Mouse (Mus musculus): ENCODE measurements around the gene Lpar1. TPM values are rescaled to one million over a fixed set of nuclear protein-coding genes. Genes with fewer than 3 reads are reported as not detected.

Gene Lpar1
- 10 to 100 TPM; 17.6 to 22.3 TPM for total RNA-seq (2021)

DNA sequence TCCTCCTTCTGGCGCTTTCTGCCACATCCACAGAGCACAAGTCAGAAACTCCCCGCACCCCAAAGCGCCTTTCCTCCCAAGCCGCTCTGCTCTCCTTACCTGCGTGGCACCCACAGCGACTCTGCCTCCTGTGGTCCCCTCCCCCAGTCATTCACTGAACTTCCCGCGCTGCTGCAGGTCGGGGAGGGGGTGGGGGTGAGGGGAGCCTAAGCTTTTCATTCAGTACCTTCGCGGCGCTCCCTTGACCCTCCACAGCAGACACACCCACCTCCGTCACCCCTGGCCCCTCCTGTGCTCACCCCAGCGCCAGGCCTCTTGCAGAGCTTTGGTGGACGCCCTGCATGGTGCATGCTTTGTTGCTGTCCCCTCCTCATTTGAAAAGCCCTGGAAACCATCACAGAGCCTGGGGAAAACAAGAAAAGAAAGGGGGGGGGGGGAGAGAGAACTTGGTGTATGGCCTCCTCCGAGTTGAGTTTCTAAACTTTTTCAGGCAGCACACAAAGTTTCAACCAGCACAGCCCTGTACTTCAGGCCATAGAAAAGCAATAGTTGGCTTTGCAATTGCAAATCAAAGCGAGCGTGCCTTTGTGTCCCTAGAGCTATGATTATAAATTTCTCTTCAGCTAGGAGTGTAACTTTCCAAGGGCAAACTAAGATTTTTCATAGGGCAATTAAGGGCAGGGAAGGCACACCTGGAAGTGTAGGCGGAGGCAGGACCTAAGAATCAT, at the start of gene Lpar1:
Gene Lpar1, minus strand, starts transcription at position 268 of the 728 bp plus-strand sequence.
- intact Hi-C loops (cut with DNase I) = loop anchor here (5.0 kb wide), 3 partner anchors 91 to 194 kb away; no protein-coding TSS in a partner anchor

DNA sequence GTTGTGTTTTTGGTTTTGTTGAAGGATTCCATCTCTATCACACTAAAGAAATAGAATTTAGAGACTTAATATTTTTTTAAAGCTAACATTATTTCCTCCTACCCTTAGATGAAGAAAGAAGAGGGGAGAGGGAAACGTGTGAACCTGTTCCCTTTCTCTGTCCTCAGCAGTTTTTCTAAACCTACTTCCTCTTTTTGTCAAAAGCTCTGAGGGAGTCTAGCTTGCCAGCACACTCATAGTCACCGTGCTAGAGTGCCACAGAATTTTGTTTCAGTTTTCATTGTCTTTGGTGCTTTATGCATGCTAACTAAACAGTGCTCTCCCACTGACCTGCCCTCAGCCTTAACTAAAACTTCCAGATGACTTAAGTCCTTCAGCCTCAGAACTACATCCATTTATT, 32.2 kb upstream of the Lpar1 start:
- no peak for DNase-seq (ENCODE audit: low spot score in 2 of 2)
- intact Hi-C loops (cut with DNase I) = no loop called here

More for the DNA sequence above, at the start of gene Lpar1:
- no peak for DNase-seq (ENCODE audit: low spot score in 2 of 2)

DNA sequence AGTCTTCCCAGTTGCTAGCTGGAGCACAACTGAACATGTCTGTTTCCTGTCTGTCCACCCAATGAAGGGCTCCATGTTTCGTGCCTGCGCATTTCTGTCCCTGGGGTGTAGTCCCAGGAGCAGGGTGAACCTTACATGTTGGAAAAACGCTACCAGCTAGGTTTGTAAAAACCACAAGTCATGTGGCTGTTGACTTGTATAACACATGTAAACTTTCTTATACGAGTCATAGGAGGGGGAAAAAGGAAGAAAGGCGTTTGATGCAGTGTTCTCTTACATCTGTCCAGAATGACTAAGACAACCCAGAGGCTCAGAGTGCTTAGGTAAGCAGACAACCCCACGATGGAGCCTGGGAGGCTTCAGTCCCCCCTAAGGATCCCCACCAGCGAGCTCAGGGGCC, 27.5 kb upstream of the Lpar1 start:
- DNase-seq (ENCODE audit: low spot score in 2 of 2) = no peak

GRCm38 (mm10) chr4:58580516-58580915, 26.8 kb upstream of the Lpar1 start:
- no peak for DNase-seq (ENCODE audit: low spot score in 2 of 2)
- intact Hi-C loops (cut with DNase I) = no loop called here

More for the DNA sequence above, 27.5 kb upstream of the Lpar1 start:
- intact Hi-C loops (cut with DNase I) = no loop called here

- intact Hi-C loops (cut with DNase I) = no loop called here
- no peak for DNase-seq (ENCODE audit: low spot score in 2 of 2)
Measured at GRCm38 (mm10) chr4:58580098-58580497, 26.4 kb upstream of the Lpar1 start.

GRCm38 (mm10) chr4:58578488-58578887, 24.8 kb upstream of the Lpar1 start:
- intact Hi-C loops (cut with DNase I) = no loop called here
- no peak for DNase-seq (ENCODE audit: low spot score in 2 of 2)

GRCm38 (mm10) chr4:58577382-58578048, 23.8 kb upstream of the Lpar1 start:
- intact Hi-C loops (cut with DNase I) = no loop called here

DNA sequence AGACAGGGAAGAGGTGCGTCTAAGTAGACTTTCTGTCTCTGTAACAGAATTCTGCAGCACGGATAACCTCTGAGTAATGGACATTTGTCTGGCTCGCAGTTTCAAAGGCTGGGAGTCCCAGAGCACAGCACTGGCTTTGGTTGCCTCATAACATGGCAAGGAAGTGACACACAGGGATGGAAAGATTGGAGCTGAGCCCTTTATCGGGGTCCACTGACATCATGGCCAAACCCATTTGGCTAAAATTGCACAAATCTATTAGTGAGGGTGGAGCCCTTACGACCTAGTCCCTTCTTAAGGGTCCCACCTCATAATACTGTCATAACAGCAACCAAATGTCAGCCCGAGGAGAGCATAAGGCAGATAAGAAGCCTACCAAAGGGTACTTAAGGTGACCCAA, 22.1 kb upstream of the Lpar1 start:
- intact Hi-C loops (cut with DNase I) = no loop called here
- no peak for DNase-seq (ENCODE audit: low spot score in 2 of 2)

More at GRCm38 (mm10) chr4:58577382-58578048, 23.8 kb upstream of the Lpar1 start:
- no peak for DNase-seq (ENCODE audit: low spot score in 2 of 2)

DNA sequence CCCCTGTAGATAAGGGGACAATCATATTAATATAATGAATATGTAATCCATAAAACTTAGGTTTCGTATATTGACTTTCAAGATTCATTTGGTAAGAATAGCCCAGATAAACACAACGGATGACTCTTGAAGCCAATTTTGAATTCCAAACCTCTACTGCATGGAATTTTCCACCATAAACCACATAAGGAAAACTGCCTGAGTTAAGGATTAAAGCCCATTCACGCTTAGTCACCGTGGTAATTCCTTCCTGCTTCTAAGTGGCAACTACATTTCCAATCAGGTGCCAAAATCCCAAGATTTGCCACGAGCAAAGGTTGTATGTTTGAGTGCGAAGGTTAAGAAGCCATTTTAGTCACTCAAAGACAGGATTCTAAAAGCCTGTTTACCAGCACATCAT, 20.3 kb upstream of the Lpar1 start:
- intact Hi-C loops (cut with DNase I) = no loop called here
- no peak for DNase-seq (ENCODE audit: low spot score in 2 of 2)

- intact Hi-C loops (cut with DNase I) = no loop called here
- DNase-seq (ENCODE audit: low spot score in 2 of 2) = no peak
Measured at GRCm38 (mm10) chr4:58572446-58572845, 18.7 kb upstream of the Lpar1 start.

- intact Hi-C loops (cut with DNase I) = no loop called here
- DNase-seq (ENCODE audit: low spot score in 2 of 2) = no peak
Measured at GRCm38 (mm10) chr4:58571661-58572060, 18.0 kb upstream of the Lpar1 start.

DNA sequence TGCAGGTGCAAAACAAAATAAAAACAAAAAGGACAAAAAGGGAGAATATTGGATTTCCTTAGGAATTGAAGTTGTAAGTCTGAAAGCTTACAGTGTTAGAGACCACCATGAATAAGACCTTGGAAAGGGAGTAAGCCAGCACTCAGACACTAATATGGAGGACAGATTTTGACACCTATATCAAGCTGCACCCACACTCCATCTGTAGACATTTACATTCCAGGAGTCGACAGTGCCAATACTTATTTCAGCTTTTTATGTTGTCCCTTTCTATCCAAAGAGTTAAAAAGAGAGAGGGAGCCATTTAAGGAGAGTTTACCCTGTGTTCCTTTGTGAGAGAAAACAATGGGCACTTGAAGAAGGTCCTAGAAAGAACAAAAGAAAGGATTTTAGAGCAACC, 17.5 kb upstream of the Lpar1 start:
- no peak for DNase-seq (ENCODE audit: low spot score in 2 of 2)
- intact Hi-C loops (cut with DNase I) = no loop called here

GRCm38 (mm10) chr4:58568486-58568885, 14.8 kb upstream of the Lpar1 start:
- DNase-seq (ENCODE audit: low spot score in 2 of 2) = no peak
- intact Hi-C loops (cut with DNase I) = no loop called here

- intact Hi-C loops (cut with DNase I) = no loop called here
- no peak for DNase-seq (ENCODE audit: low spot score in 2 of 2)
Measured at GRCm38 (mm10) chr4:58562776-58563175, 9.1 kb upstream of the Lpar1 start.

- DNase-seq (ENCODE audit: low spot score in 2 of 2) = no peak
- intact Hi-C loops (cut with DNase I) = no loop called here
Measured at GRCm38 (mm10) chr4:58557001-58557400, 3.3 kb upstream of the Lpar1 start.

GRCm38 (mm10) chr4:58554359-58554838, 701 bp upstream of the Lpar1 start:
- DNase-seq (ENCODE audit: low spot score in 2 of 2) = peak in 1 of 2 experiments; percentile 26
- intact Hi-C loops (cut with DNase I) = loop anchor here (5.0 kb wide), 3 partner anchors 92 to 193 kb away; no protein-coding TSS in a partner anchor

- peak; percentile 61 to 64 for DNase-seq (ENCODE audit: low spot score in 2 of 2)
- intact Hi-C loops (cut with DNase I) = loop anchor here (5.0 kb wide), 3 partner anchors 91 to 194 kb away; no protein-coding TSS in a partner anchor
Measured at GRCm38 (mm10) chr4:58552731-58553630, 717 bp downstream of the Lpar1 start.

GRCm38 (mm10) chr4:58552229-58552628, 1.5 kb downstream of the Lpar1 start:
- intact Hi-C loops (cut with DNase I) = loop anchor here (5.0 kb wide), 3 partner anchors 90 to 195 kb away; no protein-coding TSS in a partner anchor
- no peak for DNase-seq (ENCODE audit: low spot score in 2 of 2)

DNA sequence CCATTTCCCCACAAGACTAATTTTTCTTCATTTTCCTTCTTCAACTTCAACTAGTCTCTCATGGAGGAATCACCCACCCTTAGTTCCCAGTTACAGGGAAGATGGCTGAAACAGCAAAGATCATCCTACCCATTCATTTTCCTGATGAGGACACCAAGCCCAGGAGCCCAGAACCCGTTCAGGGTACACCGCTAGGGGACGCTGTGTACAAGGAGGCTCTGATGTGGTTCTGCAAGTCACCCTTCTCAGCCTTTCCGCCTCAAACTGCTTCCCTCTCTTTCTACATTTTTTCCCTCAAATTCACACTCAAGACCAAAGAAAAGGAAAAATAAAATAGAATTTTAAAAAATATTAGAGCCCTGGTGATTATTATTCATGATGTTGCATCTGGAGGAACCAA, 1.9 kb downstream of the Lpar1 start:
- DNase-seq (ENCODE audit: low spot score in 2 of 2) = peak in 1 of 2 experiments; percentile 47
- intact Hi-C loops (cut with DNase I) = loop anchor here (5.0 kb wide), 3 partner anchors 90 to 195 kb away; no protein-coding TSS in a partner anchor

- intact Hi-C loops (cut with DNase I) = no loop called here
- DNase-seq (ENCODE audit: low spot score in 2 of 2) = no peak
Measured at GRCm38 (mm10) chr4:58547725-58548124, 6.0 kb downstream of the Lpar1 start.
